Mouse (Mus musculus) adrenal gland (tissue): Measurements from ENCODE around the gene Dennd5b.

Source experiments
- intact Hi-C: fragments of 180-260 bp; cut with DNase I; formaldehyde crosslinking; loops from one replicate; pipeline ENCODE4 v1.15.1; 2025
- long read RNA-seq, 2 experiments: library from polyadenylated mRNA; unstranded; transcript quantifications; one replicate each; pipeline ENCODE4 v2.0.0; 2020; ENCODE audit warnings: borderline replicate concordance in 1 of 2; ENCODE audit not compliant: insufficient replicate concordance in 1 of 2

The Dennd5b gene
- long read RNA-seq, experiment 1, partial matches to known transcripts: 0 of 3 reads
- long read RNA-seq, experiment 1, other reads (novel, unspliced or antisense): 3 of 3 reads
- long read RNA-seq, experiment 2, partial matches to known transcripts: 0 of 5 reads
- long read RNA-seq, experiment 2, other reads (novel, unspliced or antisense): 4 of 5 reads

DNA sequence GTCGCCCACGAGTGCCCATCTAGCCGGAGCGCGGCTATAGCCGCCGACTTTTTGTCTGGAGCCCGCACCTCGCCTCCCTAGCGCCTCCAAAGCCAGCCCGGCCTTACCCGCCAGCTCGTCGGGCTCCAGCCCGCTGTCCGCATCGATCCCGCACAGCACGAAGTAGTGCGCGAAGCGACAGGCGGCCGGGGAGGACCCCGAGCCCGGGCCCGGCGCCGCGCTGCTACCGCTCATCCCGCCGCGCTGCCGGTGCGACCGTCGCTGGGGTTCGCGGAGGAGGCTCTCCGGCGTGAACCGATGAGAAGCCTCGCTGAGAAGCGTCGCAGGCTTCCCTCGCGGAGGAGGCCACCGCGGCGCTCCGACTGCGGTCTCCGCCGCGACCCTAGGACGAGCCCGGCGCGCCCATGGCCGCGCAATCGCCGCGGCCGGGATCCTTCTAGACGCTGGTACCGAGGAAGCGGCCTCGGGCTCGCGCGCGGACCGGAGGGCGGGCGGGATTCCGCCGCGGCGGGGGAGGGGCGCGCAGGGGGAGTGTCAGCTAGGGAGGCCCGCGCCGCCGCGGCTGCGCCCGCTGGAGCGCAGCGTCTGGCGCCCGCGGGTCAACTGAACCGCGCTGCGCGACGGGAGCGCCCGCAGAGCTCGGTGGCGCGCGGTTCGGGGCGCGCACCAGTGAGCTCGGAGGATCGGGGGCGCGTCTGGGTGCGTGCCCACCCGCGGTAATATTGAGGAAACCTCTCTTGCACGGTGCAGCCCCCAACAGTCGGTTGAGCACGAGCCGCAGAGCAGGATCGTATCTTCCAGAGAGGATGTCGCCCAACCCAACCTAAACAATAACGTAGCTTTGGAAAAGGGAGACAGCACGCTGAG lies at the start of gene Dennd5b:
TSS of gene Dennd5b (minus strand) at position 605 of the 867 bp plus-strand sequence.
- intact Hi-C loops: loop anchor here (5.0 to 10.0 kb wide), 2 partner anchors 39 to 157 kb away; partner anchors contain the start of gene Sinhcaf

DNA sequence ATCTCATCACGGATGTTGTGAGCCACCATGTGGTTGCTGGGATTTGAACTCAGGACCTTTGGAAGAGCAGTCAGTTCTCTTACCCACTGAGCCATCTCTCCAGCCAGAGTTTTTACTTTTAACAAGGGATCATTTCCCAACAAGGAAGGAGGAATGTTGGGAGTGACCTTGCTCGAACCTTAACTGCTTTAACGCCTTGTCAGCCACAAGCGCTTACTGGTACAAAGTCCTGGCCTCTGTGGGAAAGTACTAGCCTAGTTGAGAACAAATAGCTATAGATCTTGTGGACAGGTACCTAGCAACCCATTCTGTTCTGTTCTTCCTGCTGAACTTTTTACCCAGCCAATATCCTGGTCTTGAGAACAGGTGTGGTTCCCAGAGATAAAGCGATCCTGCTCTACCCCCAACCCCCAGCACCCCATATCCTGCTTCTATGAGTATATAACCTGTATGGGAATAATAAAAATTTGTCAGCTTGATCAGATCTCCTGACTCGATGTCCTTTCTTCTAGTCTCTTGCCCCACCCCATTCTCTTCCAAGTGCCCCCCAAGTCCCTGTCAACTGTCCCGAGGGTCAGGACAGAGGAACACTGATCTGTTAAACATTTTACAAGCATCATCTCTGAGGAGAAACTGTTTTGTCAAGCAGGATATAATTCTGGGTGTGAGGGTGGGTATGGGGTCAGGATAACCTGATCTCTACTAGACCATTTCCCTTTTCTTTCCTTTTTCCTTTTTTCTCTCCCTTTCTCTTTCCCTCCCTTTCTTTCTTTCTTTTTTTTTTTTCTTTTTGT lies 47.2 kb upstream of the Dennd5b start:
- intact Hi-C loops: no loop called here

DNA sequence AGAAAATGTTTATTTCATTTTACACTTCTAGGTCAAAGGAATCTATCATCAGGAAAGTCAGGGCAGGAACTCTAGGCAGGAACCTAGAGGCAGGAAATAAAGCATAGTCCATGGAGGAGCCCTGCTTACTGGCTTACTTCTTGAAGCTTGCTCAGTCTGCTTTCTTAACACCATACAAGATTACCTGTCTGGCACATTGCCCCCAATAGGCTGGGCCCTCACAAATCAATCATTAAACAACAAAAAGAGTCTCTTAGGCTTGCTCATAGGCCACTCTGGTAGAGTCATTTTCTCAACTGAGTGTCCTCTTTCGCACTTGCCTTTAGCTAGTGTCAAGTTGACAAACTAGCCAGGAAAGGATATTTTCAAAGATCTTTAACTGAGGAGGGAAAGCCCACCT lies 43.7 kb upstream of the Dennd5b start:
- intact Hi-C loops: no loop called here

DNA sequence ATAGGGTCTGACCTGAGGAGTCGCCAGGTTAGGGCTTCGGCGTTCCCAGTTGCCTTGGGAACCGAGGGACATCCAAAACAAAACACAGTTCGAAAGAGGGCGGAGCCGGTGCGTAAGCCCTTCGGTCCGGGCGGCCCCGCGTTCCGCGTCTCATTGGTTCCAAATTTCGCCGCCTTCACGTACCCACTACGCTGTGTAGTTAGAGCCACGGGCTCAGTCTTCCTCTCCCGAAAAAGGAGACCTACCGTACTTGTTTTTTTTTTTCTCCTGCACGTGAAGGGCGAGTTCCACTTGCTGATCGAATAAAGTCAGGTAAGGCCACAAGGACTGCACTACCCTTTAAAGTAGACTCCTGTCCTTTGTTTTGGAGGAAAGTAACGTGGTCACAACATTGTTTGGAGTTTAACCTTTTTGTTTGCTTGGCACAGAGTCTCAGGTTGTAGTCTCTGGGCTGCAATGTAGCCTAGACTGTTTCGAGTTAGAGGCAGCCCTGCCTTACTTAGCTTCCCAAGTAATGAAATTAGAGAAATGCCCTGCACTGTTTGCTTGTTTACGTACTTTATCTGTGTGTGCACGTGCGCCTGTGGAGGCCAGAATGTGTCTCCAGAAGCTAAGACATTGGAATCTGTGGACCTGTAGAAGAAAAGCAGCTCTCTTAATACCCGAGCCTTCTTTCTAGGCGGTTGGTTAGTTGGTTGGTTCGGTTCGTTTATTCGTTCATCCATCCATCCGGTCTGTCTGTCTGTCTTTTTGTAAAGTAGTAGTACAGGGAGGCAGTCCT lies 40.1 kb upstream of the Dennd5b start:
- intact Hi-C loops: no loop called here

GRCm38 (mm10) chr6:149139471-149139870 lies 38.0 kb upstream of the Dennd5b start, which contains the start of gene Etfbkmt:
Gene Etfbkmt, plus strand, starts transcription at chr6:149139849.
- intact Hi-C loops: loop anchor here (10.0 kb wide), 1 partner anchor 175 kb away; no protein-coding TSS in a partner anchor

DNA sequence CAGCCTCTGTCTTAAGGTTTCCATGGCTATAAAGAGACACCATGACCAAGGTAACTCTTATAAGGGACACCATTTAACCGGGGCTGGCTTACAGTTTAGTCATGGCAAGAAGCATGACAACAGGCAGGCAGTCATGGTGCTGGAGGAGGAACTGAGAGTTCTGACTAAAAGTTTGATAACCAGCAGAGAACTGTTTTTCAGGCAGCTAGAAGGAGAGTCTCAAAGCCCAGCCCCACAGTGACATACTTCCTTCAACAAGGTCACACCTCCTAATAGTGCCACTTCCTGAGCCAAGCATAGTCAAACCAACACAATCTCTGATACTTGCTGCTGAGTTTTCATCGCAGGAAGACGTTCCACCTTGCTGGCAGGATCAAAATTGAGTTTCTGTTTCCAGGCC lies 37.5 kb upstream of the Dennd5b start:
- intact Hi-C loops: loop anchor here (10.0 kb wide), 1 partner anchor 176 kb away; no protein-coding TSS in a partner anchor

DNA sequence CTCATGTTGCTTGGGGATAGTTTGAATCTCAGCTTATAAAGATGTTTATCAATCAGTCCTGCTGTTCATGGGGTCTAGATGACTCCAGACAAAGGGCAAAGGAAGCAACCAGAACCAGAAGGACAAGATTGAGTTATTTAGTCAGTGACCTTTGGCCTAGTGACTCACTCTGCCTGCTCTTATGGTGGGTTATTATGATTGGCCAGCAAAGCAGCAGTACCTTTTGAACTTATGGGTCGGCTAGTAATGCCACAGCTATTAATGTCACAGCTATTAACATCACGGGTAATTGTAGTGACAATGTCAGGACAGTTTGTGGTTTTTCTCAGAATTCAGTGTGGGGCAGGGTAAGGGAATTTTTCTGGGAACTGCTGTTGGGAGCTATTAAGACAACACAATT lies 36.5 kb upstream of the Dennd5b start:
- intact Hi-C loops: loop anchor here (10.0 kb wide), 1 partner anchor 177 kb away; no protein-coding TSS in a partner anchor

- intact Hi-C loops: loop anchor here (10.0 kb wide), 1 partner anchor 179 kb away; no protein-coding TSS in a partner anchor
Measured at GRCm38 (mm10) chr6:149135631-149136030, 34.2 kb upstream of the Dennd5b start.

DNA sequence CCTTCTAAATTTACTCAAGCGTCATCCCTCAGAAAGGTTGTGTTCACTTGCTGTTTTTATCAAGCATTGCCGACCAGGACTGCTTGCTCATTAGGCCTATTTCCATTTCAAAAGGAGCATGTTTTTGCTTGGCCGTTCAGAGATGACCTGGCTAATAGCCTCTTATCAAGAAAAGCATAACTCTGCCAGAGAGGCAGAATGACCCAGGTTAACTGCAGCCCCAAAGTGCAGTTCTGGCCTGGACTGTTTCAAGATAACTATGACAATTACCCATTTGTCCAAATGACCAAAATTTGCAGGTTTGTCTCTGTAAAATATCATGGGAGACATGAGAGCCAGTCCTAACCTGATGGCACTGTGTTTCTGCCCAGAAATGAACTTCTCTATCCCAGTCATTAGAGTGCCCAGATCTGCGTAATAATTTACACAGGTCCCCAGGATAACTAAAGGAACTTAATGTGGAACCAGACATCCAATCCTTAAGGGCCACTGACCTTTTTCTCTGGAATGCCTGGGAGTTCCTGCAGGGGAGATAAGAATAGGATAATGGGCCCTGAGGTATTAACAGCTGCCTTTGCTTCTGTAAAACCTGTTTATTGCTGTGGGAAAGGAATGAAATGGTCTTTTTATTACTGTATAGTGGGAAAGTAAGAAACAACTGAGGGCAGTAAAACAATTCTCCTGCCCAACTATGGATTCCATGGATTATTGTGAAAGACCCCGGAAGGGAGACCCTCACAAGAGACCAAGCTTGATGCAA lies 33.1 kb upstream of the Dennd5b start:
- intact Hi-C loops: loop anchor here (10.0 kb wide), 1 partner anchor 180 kb away; no protein-coding TSS in a partner anchor

- intact Hi-C loops: loop anchor here (1.0 to 10.0 kb wide), 2 partner anchors 182 to 243 kb away; no protein-coding TSS in a partner anchor
Measured at GRCm38 (mm10) chr6:149132311-149133077, 31.0 kb upstream of the Dennd5b start.

DNA sequence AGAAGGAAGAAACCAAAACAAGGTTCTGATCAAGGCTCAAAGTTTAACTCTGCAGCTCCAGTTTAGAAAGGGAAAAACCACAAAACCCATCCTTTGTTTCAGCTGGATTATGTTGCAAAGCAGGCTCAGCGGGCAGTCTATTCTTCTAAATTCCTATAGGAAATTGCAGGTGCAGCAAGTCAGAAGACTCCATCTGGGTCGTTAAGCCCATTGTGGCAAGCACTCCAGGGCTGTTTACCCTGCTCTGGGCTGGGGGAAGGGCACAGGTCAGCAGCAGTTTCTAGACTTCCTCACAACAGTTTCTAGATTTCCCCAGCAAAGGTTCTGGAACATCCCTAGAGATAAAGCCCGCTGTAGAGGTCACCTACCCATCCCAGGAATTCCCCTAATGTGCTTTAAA lies 29.6 kb upstream of the Dennd5b start:
- intact Hi-C loops: loop anchor here (10.0 kb wide), 1 partner anchor 184 kb away; no protein-coding TSS in a partner anchor

GRCm38 (mm10) chr6:149129870-149130269 lies 28.4 kb upstream of the Dennd5b start, which contains the start of gene Gm10203:
Gene Gm10203, plus strand, starts transcription at chr6:149130170.
- intact Hi-C loops: loop anchor here (10.0 kb wide), 1 partner anchor 185 kb away; no protein-coding TSS in a partner anchor

DNA sequence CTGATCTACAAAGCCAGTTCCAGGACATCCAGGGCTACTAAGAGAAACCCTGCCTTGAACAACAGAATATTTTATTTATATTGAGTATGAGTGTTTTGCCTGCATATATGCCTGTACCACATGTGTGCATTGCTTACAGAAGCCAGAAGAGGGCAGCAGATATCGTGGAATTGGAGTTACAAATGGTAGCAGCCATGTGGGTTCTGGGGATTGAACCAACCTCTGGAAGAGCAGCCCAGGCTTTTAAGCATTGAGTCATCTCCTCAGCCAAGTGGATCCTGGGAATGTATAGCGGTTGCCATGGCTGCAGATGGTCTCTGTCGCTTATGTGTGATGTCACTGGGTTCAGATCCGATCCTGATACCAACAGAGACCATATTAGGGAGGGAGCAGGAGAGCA lies 25.2 kb upstream of the Dennd5b start:
- intact Hi-C loops: loop anchor here (2.0 kb wide), 1 partner anchor 248 kb away; no protein-coding TSS in a partner anchor

GRCm38 (mm10) chr6:149123042-149123441 lies 21.6 kb upstream of the Dennd5b start:
- intact Hi-C loops: no loop called here

GRCm38 (mm10) chr6:149119853-149120252 lies 18.4 kb upstream of the Dennd5b start:
- intact Hi-C loops: loop anchor here (2.0 kb wide), 2 partner anchors 61 to 107 kb away; no protein-coding TSS in a partner anchor

GRCm38 (mm10) chr6:149118935-149119334 lies 17.5 kb upstream of the Dennd5b start:
- intact Hi-C loops: no loop called here

DNA sequence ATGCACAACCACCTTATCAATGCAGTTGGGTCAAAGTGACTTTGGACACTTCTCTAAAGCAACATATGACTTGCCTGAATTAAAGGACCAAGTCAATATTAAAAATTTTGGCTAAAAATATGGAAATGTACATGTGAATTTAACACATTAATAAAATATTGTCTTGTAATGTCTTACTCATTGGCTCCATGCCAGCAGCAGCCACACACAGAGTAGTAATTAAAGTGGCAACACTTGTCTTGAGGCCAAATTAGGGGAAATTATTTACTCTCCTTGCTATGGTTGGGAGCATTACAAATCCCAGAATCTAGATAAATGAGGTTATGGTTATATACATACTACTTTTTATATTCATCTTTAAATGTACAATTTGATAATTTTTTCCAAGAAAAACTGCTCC lies 15.5 kb upstream of the Dennd5b start:
- intact Hi-C loops: no loop called here

DNA sequence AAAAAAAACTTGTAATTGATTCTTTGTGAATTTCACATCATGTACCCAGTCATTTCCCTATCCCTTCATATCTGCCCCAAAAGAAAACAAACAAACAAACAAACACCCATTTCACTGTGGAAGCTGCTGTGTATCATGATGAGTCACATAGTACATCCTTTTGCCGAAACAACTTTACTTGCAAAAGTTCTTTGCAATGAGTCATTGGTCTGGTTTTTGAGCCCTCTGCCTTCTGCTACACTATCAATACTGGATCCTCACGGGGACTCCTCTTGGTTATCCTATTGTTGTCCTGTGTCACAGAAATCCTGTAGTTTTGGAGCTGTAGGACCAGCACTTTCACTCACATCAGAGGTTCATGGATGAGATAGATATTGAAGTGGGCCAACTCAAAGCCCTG lies 7.4 kb upstream of the Dennd5b start:
- intact Hi-C loops: loop anchor here (10.0 kb wide), 1 partner anchor 164 kb away; the partner anchor contains the start of gene Sinhcaf
